Mouse (Mus musculus) intestine, embryonic 16.5 days (tissue): ENCODE measurements around the gene Rangap1. TPM values are rescaled to one million over a fixed set of nuclear protein-coding genes. Genes with fewer than 3 reads are reported as not detected.

Experiments
- ATAC-seq: fragments of 200-750 bp; cut with Nextera tagmentation; 2 replicates; pipeline ENCODE4 v1.8.0; 2017; ENCODE audit warnings: moderate TSS enrichment, moderate library complexity
- H3K27ac ChIP-seq: fragments of 300-500 bp; sonication (generic); 2 replicates; pipeline ENCODE4 v1.5.1; 2014; ENCODE audit warnings: mild to moderate bottlenecking, low read length
- H3K27me3 ChIP-seq: fragments of 300-500 bp; sonication (generic); replicated peaks from 2 replicates; pipeline ENCODE4 v1.6.1; 2014; ENCODE audit warnings: low read length, control low read depth, mixed read lengths; ENCODE audit not compliant: control insufficient read depth, insufficient read depth
- H3K36me3 ChIP-seq: fragments of 300-500 bp; sonication (generic); 2 replicates; pipeline ENCODE4 v1.6.1; 2014; ENCODE audit warnings: low read length, control low read depth; ENCODE audit not compliant: control insufficient read depth, insufficient read depth
- H3K4me1 ChIP-seq: fragments of 300-500 bp; sonication (generic); 2 replicates; pipeline ENCODE4 v1.6.1; 2014; ENCODE audit warnings: low read length, control low read depth, mixed read lengths; ENCODE audit not compliant: control insufficient read depth, insufficient read depth
- H3K4me2 ChIP-seq: fragments of 300-500 bp; sonication (generic); 2 replicates; pipeline ENCODE4 v1.6.1; 2014; ENCODE audit warnings: low read depth, low read length, control low read depth
- H3K4me3 ChIP-seq: fragments of 300-500 bp; sonication (generic); 2 replicates; pipeline ENCODE4 v1.5.1; 2014; ENCODE audit warnings: mild to moderate bottlenecking, low read length
- H3K9ac ChIP-seq: fragments of 300-500 bp; sonication (generic); 2 replicates; pipeline ENCODE4 v1.6.1; 2014; ENCODE audit warnings: low read depth, low read length
- H3K9me3 ChIP-seq: fragments of 300-500 bp; sonication (generic); 2 replicates; pipeline ENCODE4 v1.6.1; 2016; ENCODE audit warnings: low read length, control low read depth; ENCODE audit not compliant: control insufficient read depth
- WGBS: fragments of 180-500 bp; shearing (Covaris S2); extraction: QIAGEN DNeasy Blood & Tissue Kit; methylation state at CpG from one replicate; pipeline ENCODE4 v1.1.7; 2014; 5-methylcytosine and 5-hydroxymethylcytosine counted together
- polyA plus RNA-seq: library from polyadenylated mRNA; unstranded; fragments of >200 nt; fragmentation: Nextera tagmentation; extraction: Ambion mirVana; gene quantifications from 2 replicates; pipeline ENCODE4 v1.2.1, GENCODE M21; 2015

Gene Rangap1
- polyA plus RNA-seq, 1 experiment from 2014 or later: 90.4 TPM

- under 1% methylated on average over 107 of the region's 107 CpGs for WGBS
- Histone ChIP-seq H3K9ac (peak overlapping the region; percentile 75), H3K27ac (no peak overlapping the region), H3K4me2 (peak overlapping the region; percentile 99), H3K4me3 (peak overlapping the region; percentile 60), H3K9me3 (no peaks in the 10 kb centered on the region), H3K36me3 (no peaks in the 10 kb centered on the region), H3K4me1 (peaks cover 8% of the 10 kb centered on the region), H3K27me3 (peaks cover 24% of the 10 kb centered on the region)
- peak; percentile 89 for ATAC-seq
Observed at GRCm38 (mm10) chr15:81693967-81694881, 51.1 kb downstream of the Rangap1 start.

- WGBS: 3% methylated on average over 41 of the region's 41 CpGs
- H3K4me1 ChIP-seq: peaks cover 8% of the 10 kb centered on the region
- H3K36me3 ChIP-seq: no peaks in the 10 kb centered on the region
- H3K4me3 ChIP-seq: peak overlapping the region; percentile 60
- peak overlapping the region; percentile 99 for H3K4me2 ChIP-seq
- ATAC-seq: peak; percentile 58
- H3K9me3 ChIP-seq: no peaks in the 10 kb centered on the region
- H3K27me3 ChIP-seq: peaks cover 24% of the 10 kb centered on the region
- no peak overlapping the region for H3K27ac ChIP-seq
- H3K9ac ChIP-seq: peak overlapping the region; percentile 75
Observed at GRCm38 (mm10) chr15:81693366-81693966, 51.9 kb downstream of the Rangap1 start.

- H3K27ac ChIP-seq: no peak overlapping the region
- no peaks in the 10 kb centered on the region for H3K4me1 ChIP-seq
- H3K9me3 ChIP-seq: no peaks in the 10 kb centered on the region
- no peaks in the 10 kb centered on the region for H3K27me3 ChIP-seq
- whole genome bisulfite sequencing: 94% methylated on average over 4 of the region's 4 CpGs
- H3K4me2 ChIP-seq: no peak overlapping the region
- no peak overlapping the region for H3K4me3 ChIP-seq
- peaks cover 1% of the 10 kb centered on the region for H3K36me3 ChIP-seq
- H3K9ac ChIP-seq: no peak overlapping the region
- no peak for ATAC-seq
Observed at GRCm38 (mm10) chr15:81680301-81680805, 65.0 kb downstream of the Rangap1 start.

- Histone ChIP-seq H3K27me3 (no peaks in the 10 kb centered on the region), H3K9me3 (no peaks in the 10 kb centered on the region), H3K27ac (no peak overlapping the region), H3K9ac (no peak overlapping the region), H3K4me3 (no peak overlapping the region), H3K36me3 (peaks cover 4% of the 10 kb centered on the region; the same call in 1 of the 2 replicates), H3K4me1 (no peaks in the 10 kb centered on the region), H3K4me2 (no peak overlapping the region)
- 75% methylated on average over 3 of the region's 3 CpGs for WGBS
- ATAC-seq: no peak
Observed at GRCm38 (mm10) chr15:81676637-81677036, 68.7 kb downstream of the Rangap1 start.

- Histone ChIP-seq H3K9ac (no peak overlapping the region), H3K27me3 (no peaks in the 10 kb centered on the region), H3K9me3 (no peaks in the 10 kb centered on the region), H3K4me1 (no peaks in the 10 kb centered on the region), H3K27ac (no peak overlapping the region), H3K4me2 (no peak overlapping the region), H3K4me3 (no peak overlapping the region), H3K36me3 (peaks cover 7% of the 10 kb centered on the region; the same call in 1 of the 2 replicates)
- 79% methylated on average over 4 of the region's 4 CpGs for WGBS
- ATAC-seq: peak; percentile 42; the same call in 1 of the 2 replicates
Observed at GRCm38 (mm10) chr15:81670231-81670640, 75.1 kb downstream of the Rangap1 start.

GRCm38 (mm10) chr15:81666957-81667356 lies 78.4 kb downstream of the Rangap1 start:
- H3K4me3 ChIP-seq: no peak overlapping the region
- 86% methylated on average over 10 of the region's 10 CpGs for WGBS

GRCm38 (mm10) chr15:81663697-81664561 lies 81.4 kb downstream of the Rangap1 start, which contains the start of gene L3mbtl2:
Gene L3mbtl2 (plus strand): TSS chr15:81663889.
- peak within 1 kb of the TSS; percentile 78 for H3K9ac ChIP-seq
- under 1% methylated on average over 55 of the region's 55 CpGs for WGBS
- 0 out of 2 replicates have a peak, but pooled peaks cover 5% of the 10 kb centered on the region for H3K4me1 ChIP-seq
- H3K36me3 ChIP-seq: peaks cover 5% of the 10 kb centered on the region; the same call in 1 of the 2 replicates
- peak; percentile 99 for ATAC-seq
- no peaks in the 10 kb centered on the region for H3K27me3 ChIP-seq
- H3K9me3 ChIP-seq: no peaks in the 10 kb centered on the region
- peak within 1 kb of the TSS; percentile 63 for H3K4me3 ChIP-seq
- H3K4me2 ChIP-seq: peak within 1 kb of the TSS; percentile 72
- H3K27ac ChIP-seq: no peak within 1 kb of the TSS

More at GRCm38 (mm10) chr15:81666957-81667356, 78.4 kb downstream of the Rangap1 start:
- H3K9me3 ChIP-seq: no peaks in the 10 kb centered on the region
- H3K36me3 ChIP-seq: peaks cover 5% of the 10 kb centered on the region; the same call in 1 of the 2 replicates
- H3K27ac ChIP-seq: no peak overlapping the region
- H3K27me3 ChIP-seq: no peaks in the 10 kb centered on the region
- no peak overlapping the region for H3K9ac ChIP-seq
- 0 out of 2 replicates have a peak, but pooled peaks cover 5% of the 10 kb centered on the region for H3K4me1 ChIP-seq
- no peak for ATAC-seq
- no peak overlapping the region for H3K4me2 ChIP-seq

- Histone ChIP-seq H3K4me2 (peak overlapping the region; percentile 72), H3K9me3 (no peaks in the 10 kb centered on the region), H3K27ac (no peak overlapping the region), H3K9ac (no peak overlapping the region), H3K36me3 (peaks cover 5% of the 10 kb centered on the region; the same call in 1 of the 2 replicates), H3K27me3 (no peaks in the 10 kb centered on the region), H3K4me3 (peak overlapping the region; percentile 63), H3K4me1 (0 out of 2 replicates have a peak, but pooled peaks cover 5% of the 10 kb centered on the region)
- peak; percentile 4; the same call in 1 of the 2 replicates for ATAC-seq
- 65% methylated on average over 10 of the region's 10 CpGs for WGBS
Observed at GRCm38 (mm10) chr15:81663281-81663680, 82.0 kb downstream of the Rangap1 start.
